Comparison of ENCODE assay signal across 10 mouse cellular contexts in the genomic region with DNA sequence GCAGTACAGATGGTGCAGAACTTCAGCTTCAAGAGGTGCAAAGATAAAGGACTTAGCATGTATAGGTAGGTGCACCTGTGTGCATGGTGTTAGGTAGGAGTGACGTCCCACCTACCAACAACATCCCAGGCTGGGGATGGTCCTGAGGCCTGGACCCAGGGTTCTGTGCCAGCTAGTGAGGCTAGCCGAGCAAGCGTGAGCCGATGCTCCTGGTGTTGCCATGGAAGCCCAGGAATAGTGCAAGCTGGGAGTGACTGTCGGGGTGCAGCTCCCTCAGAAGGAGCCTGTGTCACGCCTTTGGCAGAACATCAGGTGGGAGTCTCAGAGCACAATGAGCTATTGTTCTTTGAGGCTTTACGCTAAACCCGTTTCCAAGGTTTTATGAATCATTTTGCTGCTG.
DNase-seq lines count a peak whose midpoint lies in the region; ATAC-seq and TF ChIP-seq lines count a peak whose summit lies in the region.
"Had no signal": no experiment of that assay in that cellular context is flagged by ENCODE, and none has a peak within 500 bp of the region (broad histone marks: within the 10 kb centered on the region; RNA-seq: fewer than 3 reads in every experiment).

No protein-coding gene starts in this region.

- DNase-seq in 3134 (ENCODE audit: extremely low read depth, insufficient read length, low spot score): peak; percentile 29
- DNase-seq in brain, embryonic 14.5 days (ENCODE audit: low read depth): peak; percentile 56
- DNase-seq in layer of hippocampus, adult 18-20 months (ENCODE audit: low spot score in 2 of 2): peak; percentile 50 to 55
- no peak for DNase-seq in midbrain, embryonic 14.5 days
- no peak for DNase-seq in ovary, postnatal 10 days (ENCODE audit: low spot score)
- no peak for DNase-seq in cerebellum, adult 9-10 months
- no peak for DNase-seq in heart, postnatal 14 days
- DNase-seq: kidney, adult 18-20 months had no signal

- no peak overlapping the region for H3K9ac ChIP-seq in midbrain, embryonic 14.5 days (replicated peaks; ENCODE audit: low read length)
- H3K9ac ChIP-seq: embryonic facial prominence, embryonic 15.5 days had no signal

- no peaks in the 10 kb centered on the region for H3K36me3 ChIP-seq in midbrain, embryonic 14.5 days (ENCODE audit: control insufficient read depth, insufficient read depth, low read length)
- H3K36me3 ChIP-seq: embryonic facial prominence, embryonic 15.5 days had no signal

- no peaks in the 10 kb centered on the region for H3K27me3 ChIP-seq in midbrain, embryonic 14.5 days (ENCODE audit: control insufficient read depth, insufficient read depth, low read length)
- H3K27me3 ChIP-seq: embryonic facial prominence, embryonic 15.5 days had no signal

- peaks cover 10% of the 10 kb centered on the region; the same call in 1 of the 2 replicates for H3K4me1 ChIP-seq in midbrain, embryonic 14.5 days (ENCODE audit: control insufficient read depth, insufficient read depth, low read length)

- no peak overlapping the region for H3K4me2 ChIP-seq in midbrain, embryonic 14.5 days (ENCODE audit: low read length)
- H3K4me2 ChIP-seq: embryonic facial prominence, embryonic 15.5 days; liver, embryonic 11.5 days had no signal

- no peak for TF ChIP-seq CTCF in brain, embryonic 14.5 days (IDR thresholded peaks at IDR 0.05; ENCODE audit: borderline replicate concordance, extremely low read depth, insufficient read depth, insufficient read length)

- ATAC-seq in midbrain, embryonic 14.5 days (ENCODE audit: low FRiP score, low TSS enrichment): peak; percentile 17; the same call in 1 of the 2 replicates

- no peak overlapping the region for H3K27ac ChIP-seq in midbrain, embryonic 14.5 days (replicated peaks; ENCODE audit: low read depth, low read length)

- intact Hi-C loops in heart, postnatal 14 days (cut with DNase I): no loop called here

- no peaks in the 10 kb centered on the region for H3K9me3 ChIP-seq in midbrain, embryonic 14.5 days (ENCODE audit: control insufficient read depth, low read length)
- H3K9me3 ChIP-seq: embryonic facial prominence, embryonic 15.5 days had no signal

- H3K4me3 ChIP-seq in midbrain, embryonic 14.5 days (replicated peaks; ENCODE audit: low read depth, low read length): no peak overlapping the region
- H3K4me3 ChIP-seq: embryonic facial prominence, embryonic 15.5 days had no signal

- no peak for TF ChIP-seq POLR2A in brain, embryonic 14.5 days (IDR thresholded peaks at IDR 0.05; ENCODE audit: borderline replicate concordance, extremely low read depth, insufficient read depth, insufficient read length, poor library complexity, severe bottlenecking)

- WGBS in midbrain, embryonic 14.5 days: 59% methylated on average over 8 of the region's 8 CpGs

Comparison
In these comparisons a context has a peak if more than half of its experiments do, and no peak if none do; other contexts are left out.
1. DNase-seq: peak in 3134 (single experiment), brain, embryonic 14.5 days (single experiment) and layer of hippocampus, adult 18-20 months (2 of 2); none in midbrain, embryonic 14.5 days (single experiment), ovary, postnatal 10 days (single experiment), cerebellum, adult 9-10 months (single experiment) and heart, postnatal 14 days (0 of 2).